Mouse (Mus musculus) embryonic fibroblast, embryonic 13.5 days (primary cell): ENCODE data around the gene Pot1b.

ENCODE experiments used
- CTCF ChIP-seq: IDR thresholded peaks from 2 replicates; pipeline ENCODE4 v1.5.1; 2011; ENCODE audit warnings: mild to moderate bottlenecking, control low read depth, low read length, moderate library complexity, borderline replicate concordance; ENCODE audit not compliant: insufficient read depth
- POLR2A ChIP-seq: IDR thresholded peaks from 2 replicates; pipeline ENCODE4 v1.6.1; 2011; ENCODE audit warnings: low read depth, mild to moderate bottlenecking, control low read depth, low read length, moderate library complexity

- TF ChIP-seq POLR2A (no peak), CTCF (no peak)
These were observed 9.6 kb downstream of the Pot1b start for GRCm38 (mm10) chr17:55702865-55703264.
